Mouse (Mus musculus) adrenal gland, postnatal 14 days (tissue): Measurements from ENCODE around the gene Defb30. TPM values are rescaled to one million over a fixed set of nuclear protein-coding genes. Genes with fewer than 3 reads are reported as not detected.

Source experiments
- total RNA-seq: library from RNA; stranded (reverse); gene quantifications from 2 replicates; pipeline ENCODE4 v1.2.3, GENCODE M21; 2021

Defb30 gene
- total RNA-seq, 1 experiment from 2014 or later, result not detected

Other genes with a start within 250 kb of the Defb30 start
- 28.4 and 28.8 TPM in 2 replicates for gene Wdfy2, start 212.3 kb downstream of the Defb30 start, total RNA-seq
- gene Defb48, start 65.5 kb downstream of the Defb30 start, total RNA-seq, result not detected in 2 replicates
- not detected in 2 replicates for gene Defb47, start 51.9 kb downstream of the Defb30 start, total RNA-seq
- not detected in 2 replicates for gene Defb43, start 38.2 kb downstream of the Defb30 start, total RNA-seq
- gene Defb42, start 3.0 kb downstream of the Defb30 start, total RNA-seq, result 0.86 and 1.7 TPM in 2 replicates